Mouse (Mus musculus) neural tube, embryonic 15.5 days (tissue): Measurements from ENCODE around the gene Hnrnpab. TPM values are rescaled to one million over a fixed set of nuclear protein-coding genes. Genes with fewer than 3 reads are reported as not detected.

Experiments used
- ATAC-seq: fragments of 200-750 bp; cut with Nextera tagmentation; 2 replicates; pipeline ENCODE4 v1.8.0; 2017; ENCODE audit warnings: mild to moderate bottlenecking, moderate TSS enrichment, moderate library complexity; ENCODE audit not compliant: low FRiP score
- H3K27ac ChIP-seq: fragments of 300-500 bp; sonication (generic); replicated peaks from 2 replicates; pipeline ENCODE4 v1.5.1; 2015; ENCODE audit warnings: mild to moderate bottlenecking, inconsistent platforms
- H3K27me3 ChIP-seq: fragments of 300-500 bp; sonication (generic); replicated peaks from 2 replicates; pipeline ENCODE4 v1.6.1; 2015; ENCODE audit warnings: inconsistent platforms
- H3K36me3 ChIP-seq: fragments of 300-500 bp; sonication (generic); 2 replicates; pipeline ENCODE4 v1.6.1; 2015; ENCODE audit warnings: inconsistent platforms
- H3K4me1 ChIP-seq: fragments of 300-500 bp; sonication (generic); 2 replicates; pipeline ENCODE4 v1.6.1; 2015; ENCODE audit warnings: inconsistent platforms
- H3K4me2 ChIP-seq: fragments of 300-500 bp; sonication (generic); 2 replicates; pipeline ENCODE4 v1.6.1; 2015; ENCODE audit warnings: inconsistent platforms, mild to moderate bottlenecking, moderate library complexity
- H3K4me3 ChIP-seq: fragments of 300-500 bp; sonication (generic); replicated peaks from 2 replicates; pipeline ENCODE4 v1.5.1; 2015; ENCODE audit warnings: mild to moderate bottlenecking, inconsistent platforms
- H3K9ac ChIP-seq: fragments of 300-500 bp; sonication (generic); replicated peaks from 2 replicates; pipeline ENCODE4 v1.6.1; 2015; ENCODE audit warnings: mild to moderate bottlenecking, inconsistent platforms
- H3K9me3 ChIP-seq: fragments of 300-500 bp; sonication (generic); replicated peaks from 2 replicates; pipeline ENCODE4 v1.6.1; 2016; ENCODE audit warnings: inconsistent platforms
- WGBS: fragments of 180-500 bp; shearing (Covaris S2); methylation state at CpG from one replicate; pipeline ENCODE4 v1.1.7; 2015; ENCODE audit warnings: mixed read lengths; 5-methylcytosine and 5-hydroxymethylcytosine counted together
- polyA plus RNA-seq: library from polyadenylated mRNA; unstranded; fragments of >200 nt; fragmentation: Nextera tagmentation; extraction: Ambion mirVana; gene quantifications from 2 replicates; pipeline ENCODE4 v1.2.1, GENCODE M21; 2015

Hnrnpab gene
- 241 and 285 TPM in 2 replicates for polyA plus RNA-seq

DNA sequence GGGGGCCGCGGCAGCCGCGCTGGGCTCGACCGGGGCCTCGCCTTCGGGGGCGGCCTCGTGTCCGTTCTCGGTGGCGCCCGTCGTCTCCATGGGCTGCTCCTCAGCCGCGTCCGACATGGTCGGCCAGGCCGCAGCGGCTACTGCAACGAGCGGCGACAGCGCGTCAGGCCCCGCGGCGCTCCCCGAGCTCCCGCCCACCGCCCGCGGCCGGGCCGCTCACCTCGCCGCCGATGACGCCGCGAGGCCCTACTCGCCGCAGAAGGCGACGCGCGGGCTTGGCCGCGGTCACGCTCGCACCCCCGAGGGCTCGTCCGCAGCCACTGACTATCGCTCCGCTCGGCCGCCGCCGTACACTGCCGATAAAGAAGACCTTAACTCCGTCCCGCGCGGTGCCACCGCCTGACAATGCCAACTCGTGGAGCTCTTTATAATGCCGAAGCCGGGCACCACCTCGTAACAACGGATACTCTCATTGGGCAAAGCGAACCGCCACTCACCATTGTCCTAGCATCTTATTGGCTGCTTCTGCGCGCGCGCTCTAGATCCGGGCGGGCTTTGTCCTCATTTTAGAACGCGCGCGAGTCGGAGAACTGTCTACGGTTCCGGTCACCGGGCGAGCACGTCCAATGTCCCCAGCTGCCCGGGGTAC, at the start of gene Hnrnpab:
TSS of gene Hnrnpab (minus strand) at position 401 of the 649 bp plus-strand sequence.
- Histone ChIP-seq H3K4me2 (peak within 1 kb of the TSS; percentile 91), H3K9ac (peak within 1 kb of the TSS; percentile 98), H3K4me1 (peaks cover 45% of the 10 kb centered on the region), H3K27ac (peak within 1 kb of the TSS; percentile 95), H3K36me3 (peaks cover 32% of the 10 kb centered on the region), H3K27me3 (no peaks in the 10 kb centered on the region), H3K9me3 (no peaks in the 10 kb centered on the region), H3K4me3 (peak within 1 kb of the TSS; percentile 94)
- WGBS = under 1% methylated on average over 91 of the region's 91 CpGs
- ATAC-seq = peak; percentile 97

DNA sequence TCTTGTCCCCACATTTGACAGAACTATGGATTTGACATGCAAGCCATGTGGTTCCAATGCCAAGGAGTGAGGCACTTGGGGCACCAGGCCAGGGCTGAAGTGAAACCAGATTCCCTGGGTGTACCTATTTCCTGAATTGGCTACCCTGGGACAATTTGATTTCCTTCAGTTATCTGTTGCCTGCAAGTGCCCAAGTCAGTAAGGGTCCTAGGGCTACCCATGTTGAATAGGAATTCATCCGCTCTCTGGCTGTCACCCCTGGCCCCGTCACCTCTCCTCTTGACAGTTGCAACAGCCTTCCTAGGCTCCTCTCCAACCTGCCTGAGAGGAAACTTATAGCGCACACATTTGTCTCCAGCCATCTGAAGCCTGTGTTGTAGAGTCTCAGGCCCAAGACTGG, 48.2 kb upstream of the Hnrnpab start:
- no peak overlapping the region for H3K27ac ChIP-seq
- ATAC-seq = no peak
- no peaks in the 10 kb centered on the region for H3K36me3 ChIP-seq
- H3K4me3 ChIP-seq = no peak overlapping the region
- H3K4me1 ChIP-seq = peaks cover 17% of the 10 kb centered on the region
- 91% methylated on average over 3 of the region's 3 CpGs for WGBS
- H3K9me3 ChIP-seq = no peaks in the 10 kb centered on the region
- no peak overlapping the region for H3K9ac ChIP-seq
- no peaks in the 10 kb centered on the region; the same call in 1 of the 2 replicates for H3K27me3 ChIP-seq
- no peak overlapping the region for H3K4me2 ChIP-seq

DNA sequence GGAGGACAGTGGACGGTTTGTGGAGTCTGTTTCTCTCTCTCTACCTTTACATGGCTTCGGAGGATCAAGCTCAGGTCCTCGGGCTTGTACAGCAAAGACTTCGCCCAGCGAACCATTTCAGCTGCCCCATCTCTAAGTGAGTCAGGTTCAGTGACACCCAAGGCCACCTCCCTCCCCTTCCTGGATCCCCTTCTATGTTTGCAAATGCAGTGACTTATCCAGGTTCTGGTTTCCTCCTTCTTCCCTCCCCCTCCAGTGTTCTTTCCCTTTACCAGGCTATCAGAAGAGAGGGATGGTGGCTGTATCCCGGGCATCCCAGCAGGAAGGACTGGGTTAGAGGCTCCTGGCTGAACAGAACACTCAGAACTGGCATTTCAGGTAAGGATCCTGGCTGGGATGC, 47.1 kb upstream of the Hnrnpab start:
- WGBS = 82% methylated on average over 6 of the region's 6 CpGs
- Histone ChIP-seq H3K36me3 (no peaks in the 10 kb centered on the region), H3K27me3 (peaks cover 7% of the 10 kb centered on the region; the same call in 1 of the 2 replicates)

DNA sequence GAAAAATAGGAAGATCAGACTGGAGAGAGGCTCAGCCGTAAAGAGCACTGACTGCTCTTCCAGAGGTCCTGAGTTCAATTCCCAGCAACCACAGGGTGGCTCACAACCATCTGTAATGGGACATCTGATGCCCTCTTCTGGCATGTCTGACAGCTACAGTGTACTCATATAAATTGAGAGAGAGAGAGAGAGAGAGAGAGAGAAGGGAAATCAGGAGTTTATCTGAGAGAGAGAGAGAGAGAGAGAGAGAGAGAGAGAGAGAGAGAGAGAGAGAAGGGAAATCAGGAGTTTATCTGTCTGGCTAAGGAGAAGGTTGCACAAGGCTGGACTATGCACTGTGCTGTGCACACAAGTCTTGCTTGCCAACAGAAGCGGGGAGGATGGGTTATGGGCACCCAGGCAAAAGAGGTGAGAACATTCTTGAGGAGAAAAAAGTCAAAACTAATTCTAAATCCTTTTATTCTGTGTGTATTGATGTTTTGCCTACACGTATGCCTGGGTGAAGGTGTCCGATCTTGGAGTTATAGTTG, 46.3 kb upstream of the Hnrnpab start:
- no peak overlapping the region for H3K4me2 ChIP-seq
- no peak for ATAC-seq
- H3K36me3 ChIP-seq = no peaks in the 10 kb centered on the region
- H3K27ac ChIP-seq = no peak overlapping the region
- no peak overlapping the region for H3K4me3 ChIP-seq
- H3K27me3 ChIP-seq = peaks cover 7% of the 10 kb centered on the region; the same call in 1 of the 2 replicates
- peaks cover 30% of the 10 kb centered on the region for H3K4me1 ChIP-seq
- WGBS = 91% methylated on average over 4 of the region's 4 CpGs
- H3K9me3 ChIP-seq = no peaks in the 10 kb centered on the region
- no peak overlapping the region for H3K9ac ChIP-seq

More for the DNA sequence above, 47.1 kb upstream of the Hnrnpab start:
- ATAC-seq = no peak
- Histone ChIP-seq H3K9me3 (no peaks in the 10 kb centered on the region), H3K4me3 (no peak overlapping the region), H3K27ac (no peak overlapping the region), H3K4me2 (no peak overlapping the region), H3K4me1 (peaks cover 28% of the 10 kb centered on the region), H3K9ac (no peak overlapping the region)

DNA sequence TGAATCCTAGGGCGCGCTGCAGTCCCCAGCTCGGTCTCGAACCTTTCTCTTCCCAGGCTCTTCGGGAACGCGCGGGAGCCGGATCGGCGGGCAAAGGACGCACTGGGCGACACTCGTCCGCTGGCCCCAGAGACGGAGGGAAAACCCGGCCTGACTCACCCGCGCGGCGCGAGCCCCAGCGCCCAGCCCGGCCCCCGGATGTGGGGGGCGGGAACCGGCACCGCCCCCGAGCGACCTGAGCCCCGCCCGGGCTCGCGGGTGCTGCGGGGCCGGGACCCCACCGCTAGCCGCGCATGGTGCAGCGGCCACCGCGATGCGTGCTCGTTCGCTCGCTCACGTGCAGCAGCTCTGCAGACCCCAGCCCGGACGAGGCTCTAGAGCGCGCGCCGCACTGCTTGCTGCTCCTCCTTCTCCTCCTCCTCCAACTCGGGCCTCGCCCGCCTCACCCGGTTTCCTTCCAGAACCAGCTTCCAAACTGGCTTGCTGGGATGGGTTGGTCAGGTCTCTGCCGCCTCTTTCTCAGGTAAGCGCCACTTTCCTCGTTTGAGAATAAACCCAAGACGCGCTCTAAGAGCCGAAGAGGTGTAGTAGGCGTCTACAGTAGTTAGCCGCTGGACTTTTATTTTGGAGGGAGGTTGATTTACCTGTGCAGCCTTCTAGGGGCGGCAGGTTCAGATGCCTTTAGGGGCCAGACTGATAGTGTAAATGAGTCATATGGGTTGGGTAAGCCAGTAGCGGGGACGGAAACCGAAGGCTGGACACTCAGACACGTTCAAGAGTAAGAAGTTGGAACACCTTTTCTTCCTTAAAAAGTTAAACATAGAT, 44.3 kb upstream of the Hnrnpab start, which contains the start of the genes N4bp3 and D930048N14Rik:
TSS of gene N4bp3 (minus strand) at position 152 of the 825 bp plus-strand sequence.
TSS of gene D930048N14Rik (plus strand) at position 264 of the 825 bp plus-strand sequence.
- H3K4me1 ChIP-seq = peaks cover 41% of the 10 kb centered on the region
- H3K4me3 ChIP-seq = peak within 1 kb of the TSS; percentile 74
- ATAC-seq = peak; percentile 74
- H3K27ac ChIP-seq = peak within 1 kb of the TSS; percentile 70
- H3K9ac ChIP-seq = peak within 1 kb of the TSS; percentile 77
- H3K9me3 ChIP-seq = no peaks in the 10 kb centered on the region
- H3K27me3 ChIP-seq = peaks cover 7% of the 10 kb centered on the region; the same call in 1 of the 2 replicates
- H3K4me2 ChIP-seq = peak within 1 kb of the TSS; percentile 92
- WGBS = 2% methylated on average over 69 of the region's 70 CpGs
- H3K36me3 ChIP-seq = no peaks in the 10 kb centered on the region

DNA sequence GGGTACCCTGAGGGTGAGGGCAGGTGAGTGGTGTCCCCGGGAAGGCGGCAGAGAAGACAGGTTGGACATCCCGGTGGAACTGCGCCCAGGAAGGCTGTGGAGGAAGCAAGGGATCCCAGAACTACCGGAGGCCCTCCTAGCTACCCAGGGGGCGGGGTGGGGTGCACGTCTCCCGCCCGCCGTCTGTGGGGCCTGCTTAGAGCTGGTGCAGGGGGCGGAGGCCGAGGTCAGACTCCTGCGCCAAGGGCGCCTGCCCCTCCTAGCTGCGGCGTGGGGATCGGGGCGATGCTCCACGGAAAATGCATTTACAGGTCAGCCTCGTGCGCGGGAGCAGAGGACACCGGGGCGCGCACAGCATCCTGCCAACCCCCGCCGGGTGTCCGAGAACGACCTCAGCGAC, 43.6 kb upstream of the Hnrnpab start:
- no peaks in the 10 kb centered on the region for H3K9me3 ChIP-seq
- peak overlapping the region; percentile 77 for H3K9ac ChIP-seq
- H3K4me2 ChIP-seq = peak overlapping the region; percentile 92
- peak overlapping the region; percentile 74 for H3K4me3 ChIP-seq
- WGBS = 1% methylated on average over 29 of the region's 30 CpGs
- H3K27ac ChIP-seq = peak overlapping the region; percentile 70
- H3K27me3 ChIP-seq = peaks cover 7% of the 10 kb centered on the region; the same call in 1 of the 2 replicates
- peak; percentile 37 for ATAC-seq
- H3K36me3 ChIP-seq = peaks cover 2% of the 10 kb centered on the region; the same call in 1 of the 2 replicates
- H3K4me1 ChIP-seq = peaks cover 47% of the 10 kb centered on the region

DNA sequence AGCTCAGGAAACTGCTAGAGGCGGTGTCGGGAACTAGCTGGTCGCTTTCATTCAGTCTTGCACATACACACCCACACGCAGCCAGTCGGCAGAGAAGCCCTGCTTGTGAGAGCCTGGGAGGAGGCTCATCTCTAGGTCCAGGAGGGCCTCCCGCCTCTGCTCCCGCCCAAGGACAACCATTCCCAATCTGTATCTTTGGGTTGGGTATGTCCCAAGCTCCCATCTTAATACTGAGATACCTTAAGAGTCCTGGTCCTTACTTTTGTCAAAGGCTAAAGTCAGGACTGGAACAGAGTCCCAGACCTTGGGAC, 43.2 kb upstream of the Hnrnpab start:
- Histone ChIP-seq H3K9me3 (no peaks in the 10 kb centered on the region), H3K27me3 (peaks cover 7% of the 10 kb centered on the region; the same call in 1 of the 2 replicates), H3K4me1 (peaks cover 49% of the 10 kb centered on the region), H3K4me3 (peak overlapping the region; percentile 74), H3K4me2 (peak overlapping the region; percentile 92), H3K27ac (no peak overlapping the region), H3K36me3 (peaks cover 2% of the 10 kb centered on the region; the same call in 1 of the 2 replicates), H3K9ac (peak overlapping the region; percentile 77)
- WGBS = 9% methylated on average over 7 of the region's 7 CpGs
- no peak for ATAC-seq

DNA sequence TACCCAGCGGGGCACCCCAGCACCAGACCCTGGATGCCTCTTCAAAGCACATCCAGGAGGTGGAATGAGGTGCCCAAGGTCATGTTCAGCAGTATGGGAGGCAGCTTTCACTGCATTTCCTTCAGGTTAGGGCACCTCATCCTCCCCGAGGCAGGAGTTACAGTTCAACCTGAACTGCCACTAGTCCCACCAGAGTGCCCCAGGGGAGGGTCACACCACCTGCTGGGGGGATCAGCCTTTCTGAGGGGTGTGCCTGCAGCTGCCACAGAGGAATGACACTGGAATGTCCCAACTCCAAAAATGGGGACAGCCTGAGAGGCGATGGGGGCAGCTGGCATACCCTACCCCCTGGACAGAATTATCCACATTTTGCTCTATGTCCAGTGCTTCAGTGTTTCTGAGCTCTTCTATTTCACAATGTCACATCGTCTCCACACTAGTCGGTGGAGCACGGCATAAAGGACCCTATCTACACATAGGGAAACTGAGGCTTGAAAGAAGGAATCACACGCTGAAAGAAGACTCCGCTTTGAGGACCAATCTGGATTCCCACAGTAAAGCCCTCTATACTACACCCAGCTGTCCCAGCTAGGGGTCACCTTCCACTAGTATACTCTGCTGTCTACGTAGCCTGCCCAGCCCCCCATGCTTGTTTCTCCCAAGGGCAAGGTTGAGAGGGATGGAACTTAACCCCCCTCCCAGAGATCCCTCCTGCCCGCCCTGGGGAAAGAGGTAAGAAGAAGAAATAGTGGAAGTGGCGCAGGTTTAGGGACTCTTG, 42.7 kb upstream of the Hnrnpab start:
- H3K27ac ChIP-seq = peak overlapping the region; percentile 11; the same call in 1 of the 2 replicates
- ATAC-seq = 0 out of 2 replicates have a peak, but pooled peaks have one; percentile 12
- 24% methylated on average over 11 of the region's 11 CpGs for WGBS

DNA sequence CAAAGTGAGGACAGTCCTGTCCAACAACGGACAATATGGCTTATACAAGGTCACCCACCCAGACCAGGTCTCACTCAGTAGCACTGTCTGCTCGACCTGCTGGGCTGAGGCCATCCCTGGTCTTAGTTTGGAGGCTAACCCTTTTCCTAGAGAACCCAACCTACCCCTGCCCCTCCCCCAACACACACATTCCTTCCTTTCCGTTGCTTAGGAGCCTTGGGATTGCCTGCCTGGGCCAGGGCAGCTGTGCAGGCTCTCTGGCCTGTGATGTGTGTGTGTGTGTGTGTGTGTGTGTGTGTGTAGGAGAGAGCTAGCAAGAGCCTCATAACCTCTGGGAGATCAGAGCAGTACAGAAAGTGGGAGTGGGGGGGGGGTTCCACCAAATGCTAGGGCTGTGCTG, 41.9 kb upstream of the Hnrnpab start:
- H3K4me3 ChIP-seq = peak overlapping the region; percentile 74; the same call in 1 of the 2 replicates
- H3K4me1 ChIP-seq = peaks cover 49% of the 10 kb centered on the region
- peaks cover 15% of the 10 kb centered on the region; the same call in 1 of the 2 replicates for H3K36me3 ChIP-seq
- 16% methylated on average over 3 of the region's 3 CpGs for WGBS
- H3K9ac ChIP-seq = peak overlapping the region; percentile 77; the same call in 1 of the 2 replicates
- H3K27ac ChIP-seq = 0 out of 2 replicates have a peak overlapping the region, but pooled peaks have one; percentile 11
- ATAC-seq = no peak
- H3K9me3 ChIP-seq = no peaks in the 10 kb centered on the region
- H3K27me3 ChIP-seq = peaks cover 7% of the 10 kb centered on the region; the same call in 1 of the 2 replicates
- peak overlapping the region; percentile 92 for H3K4me2 ChIP-seq

More for the DNA sequence above, 42.7 kb upstream of the Hnrnpab start:
- peaks cover 7% of the 10 kb centered on the region; the same call in 1 of the 2 replicates for H3K27me3 ChIP-seq
- H3K4me2 ChIP-seq = peak overlapping the region; percentile 92
- H3K4me3 ChIP-seq = peak overlapping the region; percentile 74
- peaks cover 49% of the 10 kb centered on the region for H3K4me1 ChIP-seq
- H3K9me3 ChIP-seq = no peaks in the 10 kb centered on the region
- peak overlapping the region; percentile 77 for H3K9ac ChIP-seq
- peaks cover 7% of the 10 kb centered on the region; the same call in 1 of the 2 replicates for H3K36me3 ChIP-seq

DNA sequence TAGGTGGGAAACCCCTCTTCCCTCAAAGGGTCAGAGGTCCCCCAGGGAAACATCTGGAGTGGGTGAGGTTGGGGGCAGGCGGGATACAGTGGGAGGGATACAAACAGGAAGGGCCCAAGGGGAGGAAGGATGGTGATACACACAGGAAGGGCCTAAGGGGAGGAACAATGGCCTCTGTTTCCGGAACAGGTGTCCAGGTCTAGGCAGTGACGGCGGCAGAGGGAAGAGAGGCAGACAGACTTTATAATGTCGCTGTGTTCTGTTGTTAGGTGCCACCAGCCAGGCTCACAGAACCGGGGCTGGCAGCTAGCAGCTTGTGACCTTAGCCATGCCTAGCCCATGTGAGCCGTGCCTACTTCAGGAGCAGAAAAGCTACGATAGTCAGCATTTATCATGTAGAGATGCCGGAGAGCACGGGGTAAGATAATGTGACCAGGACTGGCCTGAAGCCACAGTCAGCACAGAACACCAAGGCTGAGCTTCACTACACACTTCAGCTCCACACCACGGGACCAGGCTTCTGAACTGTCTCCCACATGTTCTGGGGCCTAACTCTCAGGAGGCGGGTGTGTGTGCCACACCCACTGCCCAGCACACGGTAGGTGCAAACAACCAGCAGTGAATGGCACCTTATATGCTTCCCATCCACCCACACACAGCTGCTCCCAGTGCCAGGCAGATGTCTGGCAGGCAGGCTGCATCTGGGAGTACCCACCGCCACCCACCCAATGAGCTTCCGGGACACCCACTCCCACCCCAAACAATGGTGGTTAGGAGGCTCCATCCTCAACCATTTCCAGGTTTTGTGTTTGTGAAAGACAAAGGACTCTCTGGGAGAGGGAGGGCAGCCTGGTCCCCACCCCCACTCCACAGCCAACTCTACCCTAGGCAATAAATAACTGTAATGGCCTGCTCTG, 40.4 kb upstream of the Hnrnpab start:
- H3K9me3 ChIP-seq = no peaks in the 10 kb centered on the region
- no peak overlapping the region for H3K9ac ChIP-seq
- peaks cover 24% of the 10 kb centered on the region; the same call in 1 of the 2 replicates for H3K36me3 ChIP-seq
- 56% methylated on average over 15 of the region's 15 CpGs for WGBS
- H3K4me3 ChIP-seq = no peak overlapping the region
- H3K4me2 ChIP-seq = peak overlapping the region; percentile 7; the same call in 1 of the 2 replicates
- no peak for ATAC-seq
- H3K4me1 ChIP-seq = peaks cover 56% of the 10 kb centered on the region
- H3K27ac ChIP-seq = 0 out of 2 replicates have a peak overlapping the region, but pooled peaks have one; percentile 51
- H3K27me3 ChIP-seq = peaks cover 7% of the 10 kb centered on the region; the same call in 1 of the 2 replicates
